Mouse (Mus musculus): ENCODE data around the gene Naa60. TPM values are rescaled to one million over a fixed set of nuclear protein-coding genes. Genes with fewer than 3 reads are reported as not detected.

Naa60 gene
- 147 TPM for polyA plus RNA-seq (2017; shearing (Covaris generic))

DNA sequence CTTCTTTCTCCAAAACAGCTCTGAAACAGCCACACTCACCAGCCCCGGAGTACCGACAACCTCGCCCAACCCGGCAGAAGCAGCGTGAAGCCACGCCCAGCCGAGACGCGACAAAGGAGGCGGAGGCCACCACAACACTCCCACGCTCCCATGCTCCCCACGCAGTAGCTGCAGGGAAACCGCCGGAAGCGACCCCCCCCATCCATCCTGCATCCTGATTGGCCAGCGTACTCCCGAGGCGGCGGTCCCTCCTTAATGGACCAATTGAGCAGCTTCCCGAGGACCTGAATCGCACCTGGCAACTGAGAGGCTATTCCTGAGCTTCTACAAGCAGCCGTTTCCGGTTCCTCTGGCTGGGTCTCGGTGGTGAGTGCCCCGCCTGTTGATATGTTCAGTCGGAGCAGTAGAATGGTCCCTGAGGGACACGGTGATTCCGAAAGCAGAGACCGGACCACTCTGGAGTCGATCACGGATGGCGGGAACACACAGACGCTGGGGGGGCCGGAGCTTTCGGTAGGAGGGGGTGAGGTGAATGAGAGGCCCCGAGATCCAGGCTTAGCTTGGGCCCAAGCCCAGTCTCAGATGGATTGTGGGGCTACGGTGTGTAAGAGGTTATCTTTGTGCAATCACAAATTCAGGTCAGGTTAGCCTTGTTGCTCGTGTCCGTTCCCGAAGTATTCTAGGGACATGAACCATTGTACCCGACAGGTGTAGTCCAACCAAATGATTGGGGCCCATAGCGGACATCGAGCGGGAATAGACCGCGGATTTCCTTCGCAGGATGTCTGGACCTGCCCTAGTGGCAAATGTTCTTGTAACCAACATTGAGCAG, at the start of gene Naa60:
Gene Naa60 (plus strand): TSS at position 160 of the 832 bp plus-strand sequence.

DNA sequence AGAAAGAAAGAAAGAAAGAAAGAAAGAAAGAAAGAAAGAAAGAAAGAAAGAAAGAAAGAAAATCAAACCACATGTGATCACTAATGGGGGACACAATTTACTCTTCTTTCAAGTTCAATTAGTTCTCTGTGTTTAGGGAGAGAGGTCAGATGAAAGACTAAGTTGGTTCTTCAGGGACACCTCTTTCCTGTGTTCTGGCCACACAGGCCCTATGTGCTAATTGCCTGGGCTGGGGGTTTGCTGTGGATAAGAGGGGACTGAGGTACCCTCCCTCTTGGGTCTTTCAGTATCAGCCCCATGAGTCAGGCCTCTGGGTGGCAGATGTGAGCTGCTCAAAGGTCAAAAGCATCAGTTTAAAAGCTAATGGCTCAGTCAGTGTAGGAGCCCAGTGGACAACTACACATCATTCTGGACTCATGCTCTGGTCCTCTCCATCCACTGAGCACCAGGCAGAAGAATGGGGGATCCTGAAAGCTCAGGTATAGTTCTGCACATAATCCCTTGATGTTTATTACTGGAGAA, 41.5 kb upstream of the Naa60 start, which contains the start of gene Olfr15:
Gene Olfr15 (plus strand): TSS at position 291 of the 522 bp plus-strand sequence.

DNA sequence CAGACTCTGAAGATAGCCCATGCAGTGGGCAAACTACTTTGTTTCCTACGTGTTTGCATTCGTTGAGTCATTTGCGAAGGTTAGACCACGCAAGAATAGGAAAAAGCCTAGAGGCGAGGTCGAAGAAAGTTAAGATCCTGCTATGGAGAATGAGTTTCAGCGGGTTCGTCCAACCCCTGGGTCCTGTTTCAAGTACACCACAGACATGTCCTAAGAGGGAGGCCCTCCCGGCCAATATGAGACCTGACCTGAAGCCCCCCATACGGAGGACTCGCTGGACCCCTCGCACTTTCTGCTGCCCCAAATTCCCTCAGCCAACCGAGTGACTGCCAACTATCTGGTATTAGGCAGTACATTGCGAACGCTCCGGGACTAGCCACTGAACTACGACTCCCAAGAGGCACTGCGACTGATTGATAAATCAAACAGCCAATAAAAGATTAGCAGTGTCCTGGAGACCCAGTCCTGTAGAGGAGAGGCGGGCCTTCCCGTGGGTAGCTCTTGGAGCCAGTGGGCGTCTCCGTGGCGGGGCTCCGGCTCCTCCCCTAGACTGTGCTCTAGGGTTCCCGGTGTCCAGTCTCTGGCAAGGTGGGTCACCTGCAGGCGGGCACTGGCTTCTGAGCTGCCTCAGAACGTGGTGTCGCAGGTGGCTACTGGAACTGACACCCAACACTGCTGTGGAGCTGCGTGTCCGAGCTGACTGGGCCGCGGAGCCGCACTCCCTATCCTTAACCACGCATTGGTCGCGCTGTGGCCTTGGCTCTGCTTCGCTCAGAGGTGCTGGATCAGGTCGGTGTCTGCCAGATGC, 25.3 kb upstream of the Naa60 start, which contains the start of gene Zfp174:
Gene Zfp174 (plus strand): TSS at position 558 of the 808 bp plus-strand sequence.

DNA sequence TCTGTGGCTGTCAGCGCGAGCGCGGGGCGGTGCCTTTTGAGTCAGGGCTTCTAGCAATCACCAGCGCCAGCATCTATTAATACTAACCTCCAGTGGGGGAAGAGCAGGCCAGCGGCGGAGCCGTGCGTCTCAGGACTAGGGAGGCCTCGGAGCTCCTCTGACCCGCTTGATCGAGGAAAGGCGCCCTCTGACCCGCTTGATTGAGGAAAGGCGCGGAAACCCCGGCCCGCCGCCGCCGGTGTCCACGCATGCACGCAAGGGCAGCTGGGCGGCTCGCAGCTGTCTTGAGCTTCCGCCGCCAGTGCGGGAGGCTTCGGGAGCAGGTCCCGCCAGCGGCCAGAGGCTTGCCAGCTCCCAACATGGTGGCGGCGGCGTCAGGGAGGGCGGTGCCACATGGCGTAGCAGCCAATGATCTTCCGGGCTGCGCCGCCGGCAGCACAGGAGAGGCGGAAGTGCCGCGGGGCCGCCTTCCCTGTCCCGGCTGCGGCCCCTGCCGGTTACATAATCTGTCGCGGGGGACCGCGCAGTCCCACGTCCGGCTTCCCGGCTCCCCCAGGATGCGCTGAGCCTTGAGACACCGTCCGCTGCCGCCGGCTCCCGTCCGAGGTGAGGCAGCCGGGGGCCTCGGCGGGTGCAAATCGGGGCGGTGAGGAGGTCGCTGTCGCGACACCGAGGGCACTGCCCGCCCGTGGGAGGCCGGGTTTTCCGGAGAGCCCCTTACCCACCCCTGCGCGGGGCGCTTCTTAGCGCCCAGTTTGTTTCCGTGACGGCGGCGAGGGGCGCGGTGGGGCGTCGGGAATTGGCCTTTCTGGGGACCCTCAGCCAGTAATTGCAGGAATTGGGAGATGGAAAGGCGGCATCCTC, 12.3 kb downstream of the Naa60 start, which contains the start of the genes Zfp597 and Gm20695:
Gene Zfp597 (minus strand): TSS at position 361 of the 864 bp plus-strand sequence.
Gene Gm20695 (plus strand): TSS at position 448 of the 864 bp plus-strand sequence.

DNA sequence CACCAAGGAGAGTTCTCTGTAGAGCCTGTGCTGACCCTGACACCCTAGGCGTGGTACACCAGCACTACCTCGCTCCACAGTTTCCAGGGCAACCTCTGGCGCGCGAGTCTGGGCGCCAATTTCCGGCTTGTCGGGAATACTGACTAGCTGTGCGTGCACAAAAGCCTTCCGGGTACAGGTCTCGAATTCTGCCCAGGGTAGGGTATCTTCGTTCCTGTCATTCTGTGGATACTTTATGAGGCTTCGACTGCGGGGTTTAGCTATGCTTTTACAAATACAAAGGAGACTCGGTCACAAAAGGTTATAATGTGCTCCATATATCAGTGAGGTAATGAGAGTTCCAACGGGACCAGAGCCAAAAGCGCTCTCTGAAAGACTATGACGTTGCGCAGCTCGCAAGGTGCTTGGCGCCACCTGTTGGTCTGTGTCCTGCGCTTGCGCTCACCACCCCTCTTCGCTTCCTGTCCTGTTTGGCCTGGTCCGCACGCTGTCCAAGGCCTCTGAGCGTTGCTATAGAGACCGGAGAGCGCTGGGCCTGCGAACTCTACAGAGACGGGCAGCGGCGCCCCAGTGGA, 36.4 kb downstream of the Naa60 start, which contains the start of the genes 1700037C18Rik and Cluap1:
Gene 1700037C18Rik (minus strand): TSS at position 153 of the 575 bp plus-strand sequence.
Gene Cluap1 (plus strand): TSS at position 265 of the 575 bp plus-strand sequence.

Other genes starting within 250 kb of the Naa60 start
- gene Mefv, start 154.3 kb upstream of the Naa60 start, polyA plus RNA-seq (2017; shearing (Covaris generic)), result 0.11 TPM
- gene Zfp263, start 128.3 kb upstream of the Naa60 start, polyA plus RNA-seq (2017; shearing (Covaris generic)), result 83.2 TPM
- gene Olfr15, start 41.5 kb upstream of the Naa60 start, polyA plus RNA-seq (2017; shearing (Covaris generic)), result 0.11 TPM
- 1.4 TPM for gene Zfp174, start 25.1 kb upstream of the Naa60 start, polyA plus RNA-seq (2017; shearing (Covaris generic))
- gene Zfp597, start 12.2 kb downstream of the Naa60 start, polyA plus RNA-seq (2017; shearing (Covaris generic)), result 16.8 TPM
- gene Gm20695, start 12.3 kb downstream of the Naa60 start, polyA plus RNA-seq (2017; shearing (Covaris generic)), result not detected
- 13.3 TPM for gene 1700037C18Rik, start 36.3 kb downstream of the Naa60 start, polyA plus RNA-seq (2017; shearing (Covaris generic))
- gene Cluap1, start 36.4 kb downstream of the Naa60 start, polyA plus RNA-seq (2017; shearing (Covaris generic)), result 40.9 TPM
- 100 TPM for gene Nlrc3, start 104.3 kb downstream of the Naa60 start, polyA plus RNA-seq (2017; shearing (Covaris generic))
- 48.4 TPM for gene Slx4, start 131.4 kb downstream of the Naa60 start, polyA plus RNA-seq (2017; shearing (Covaris generic))
- gene Dnase1, start 164.6 kb downstream of the Naa60 start, polyA plus RNA-seq (2017; shearing (Covaris generic)), result 4.8 TPM
- gene Trap1, start 205.5 kb downstream of the Naa60 start, polyA plus RNA-seq (2017; shearing (Covaris generic)), result 78.7 TPM

All from inflammation-experienced regulatory T-cells, adult 16 weeks (primary cell).